Mouse (Mus musculus): ENCODE data around the gene Atp9a. TPM values are rescaled to one million over a fixed set of nuclear protein-coding genes. Genes with fewer than 3 reads are reported as not detected.

Gene Atp9a
- polyA plus RNA-seq, 1 experiment from 2014 or later = 24.1 TPM

GRCm38 (mm10) chr2:168663716-168664115 is 78.5 kb downstream of the Atp9a start:
- no peaks in the 10 kb centered on the region for H3K36me3 ChIP-seq (ENCODE audit: control insufficient read depth, insufficient read depth, low read length)
- no peak overlapping the region for H3K27ac ChIP-seq (replicated peaks)
- ATAC-seq (ENCODE audit: low FRiP score, low TSS enrichment) (no peak), DNase-seq (ENCODE audit: low spot score) (no peak)
- TF ChIP-seq EP300 (optimal IDR thresholded peaks at IDR 0.05) = no peak
- TF ChIP-seq CTCF (IDR thresholded peaks at IDR 0.05; ENCODE audit: low read depth) = no peak
- H3K27me3 ChIP-seq (ENCODE audit: control insufficient read depth, insufficient read depth, low read length) = no peaks in the 10 kb centered on the region
- H3K9me3 ChIP-seq (ENCODE audit: control insufficient read depth, low read length) = no peaks in the 10 kb centered on the region
- no peak overlapping the region for H3K4me2 ChIP-seq (replicated peaks; ENCODE audit: low read depth)
- no peaks in the 10 kb centered on the region for H3K4me1 ChIP-seq (replicated peaks; ENCODE audit: control insufficient read depth, insufficient read depth)
- H3K4me3 ChIP-seq (ENCODE audit: low read depth, low read length) = no peak overlapping the region
- 76% methylated on average over 5 of the region's 5 CpGs for WGBS
- H3K9ac ChIP-seq (ENCODE audit: low read length) = no peak overlapping the region

DNA sequence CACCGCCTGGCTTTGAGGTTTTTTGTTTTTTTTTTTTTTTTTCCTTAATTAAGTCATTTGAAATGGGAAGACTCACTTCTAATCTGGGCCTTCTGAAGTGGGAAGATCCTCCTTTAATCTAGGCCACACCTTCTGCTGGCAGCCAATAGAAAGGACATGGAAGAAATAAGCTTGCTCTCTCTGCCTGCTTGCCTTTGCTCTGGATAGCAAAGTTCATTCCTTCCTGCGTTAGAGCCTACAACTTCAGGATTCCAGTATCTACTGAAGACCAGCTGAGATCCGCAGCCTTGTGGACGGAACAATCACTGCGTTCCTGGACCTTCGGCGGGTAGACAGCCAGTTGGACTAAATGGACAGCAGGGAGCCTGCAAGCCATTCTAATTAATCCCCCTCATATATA is 79.0 kb downstream of the Atp9a start:
- no peak overlapping the region for H3K9ac ChIP-seq (ENCODE audit: low read length)
- no peak overlapping the region for H3K4me2 ChIP-seq (replicated peaks; ENCODE audit: low read depth)
- no peaks in the 10 kb centered on the region for H3K36me3 ChIP-seq (ENCODE audit: control insufficient read depth, insufficient read depth, low read length)
- no peaks in the 10 kb centered on the region for H3K9me3 ChIP-seq (ENCODE audit: control insufficient read depth, low read length)
- H3K4me3 ChIP-seq (ENCODE audit: low read depth, low read length) = no peak overlapping the region
- ATAC-seq (ENCODE audit: low FRiP score, low TSS enrichment) = no peak
- H3K27ac ChIP-seq (replicated peaks) = no peak overlapping the region
- TF ChIP-seq CTCF (IDR thresholded peaks at IDR 0.05; ENCODE audit: low read depth) = no peak
- TF ChIP-seq EP300 (optimal IDR thresholded peaks at IDR 0.05) = no peak
- no peaks in the 10 kb centered on the region for H3K27me3 ChIP-seq (ENCODE audit: control insufficient read depth, insufficient read depth, low read length)
- WGBS = 69% methylated on average over 7 of the region's 7 CpGs
- no peak for DNase-seq (ENCODE audit: low spot score)
- H3K4me1 ChIP-seq (replicated peaks; ENCODE audit: control insufficient read depth, insufficient read depth) = no peaks in the 10 kb centered on the region

GRCm38 (mm10) chr2:168661802-168662201 is 80.4 kb downstream of the Atp9a start:
- Histone ChIP-seq H3K9ac (ENCODE audit: low read length) (no peak overlapping the region), H3K36me3 (ENCODE audit: control insufficient read depth, insufficient read depth, low read length) (no peaks in the 10 kb centered on the region), H3K4me1 (replicated peaks; ENCODE audit: control insufficient read depth, insufficient read depth) (no peaks in the 10 kb centered on the region), H3K9me3 (ENCODE audit: control insufficient read depth, low read length) (no peaks in the 10 kb centered on the region), H3K4me2 (replicated peaks; ENCODE audit: low read depth) (no peak overlapping the region), H3K27ac (replicated peaks) (no peak overlapping the region), H3K27me3 (ENCODE audit: control insufficient read depth, insufficient read depth, low read length) (no peaks in the 10 kb centered on the region), H3K4me3 (ENCODE audit: low read depth, low read length) (no peak overlapping the region)
- DNase-seq (ENCODE audit: low spot score) (no peak), ATAC-seq (ENCODE audit: low FRiP score, low TSS enrichment) (no peak)
- WGBS = 59% methylated on average over 15 of the region's 15 CpGs
- TF ChIP-seq CTCF (IDR thresholded peaks at IDR 0.05; ENCODE audit: low read depth) (no peak), EP300 (optimal IDR thresholded peaks at IDR 0.05) (no peak)

DNA sequence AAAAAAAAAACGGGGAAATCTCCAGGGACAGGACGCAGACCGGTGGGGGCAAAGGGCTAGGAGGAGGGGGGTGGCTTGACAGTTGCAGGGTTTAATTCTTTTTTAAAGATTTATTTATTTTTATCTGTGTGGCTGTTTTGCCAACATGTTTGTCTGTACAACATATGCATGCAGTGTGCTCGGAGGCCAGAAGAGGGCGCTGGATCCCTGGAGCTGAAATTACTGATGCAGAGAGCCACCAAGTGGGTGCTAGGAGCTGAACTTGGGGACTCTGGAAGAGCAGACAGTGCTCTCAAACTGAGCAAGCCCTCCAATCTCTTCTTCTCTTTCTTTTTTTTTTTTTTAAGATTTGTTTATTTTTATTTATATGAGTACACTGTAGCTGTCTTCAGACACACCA is 81.9 kb downstream of the Atp9a start:
- no peaks in the 10 kb centered on the region for H3K9me3 ChIP-seq (ENCODE audit: control insufficient read depth, low read length)
- no peaks in the 10 kb centered on the region for H3K27me3 ChIP-seq (ENCODE audit: control insufficient read depth, insufficient read depth, low read length)
- no peak overlapping the region for H3K4me2 ChIP-seq (replicated peaks; ENCODE audit: low read depth)
- no peak for DNase-seq (ENCODE audit: low spot score)
- H3K9ac ChIP-seq (ENCODE audit: low read length) = no peak overlapping the region
- no peaks in the 10 kb centered on the region for H3K4me1 ChIP-seq (replicated peaks; ENCODE audit: control insufficient read depth, insufficient read depth)
- ATAC-seq (ENCODE audit: low FRiP score, low TSS enrichment) = no peak
- no peak overlapping the region for H3K27ac ChIP-seq (replicated peaks)
- 65% methylated on average over 5 of the region's 5 CpGs for WGBS
- TF ChIP-seq CTCF (IDR thresholded peaks at IDR 0.05; ENCODE audit: low read depth) = peak; percentile 59
- TF ChIP-seq EP300 (optimal IDR thresholded peaks at IDR 0.05) = no peak
- no peaks in the 10 kb centered on the region for H3K36me3 ChIP-seq (ENCODE audit: control insufficient read depth, insufficient read depth, low read length)
- no peak overlapping the region for H3K4me3 ChIP-seq (ENCODE audit: low read depth, low read length)

- Histone ChIP-seq H3K9ac (ENCODE audit: low read length) (no peak overlapping the region), H3K9me3 (ENCODE audit: control insufficient read depth, low read length) (no peaks in the 10 kb centered on the region), H3K4me1 (replicated peaks; ENCODE audit: control insufficient read depth, insufficient read depth) (no peaks in the 10 kb centered on the region), H3K4me3 (ENCODE audit: low read depth, low read length) (no peak overlapping the region), H3K4me2 (replicated peaks; ENCODE audit: low read depth) (no peak overlapping the region), H3K27me3 (ENCODE audit: control insufficient read depth, insufficient read depth, low read length) (no peaks in the 10 kb centered on the region), H3K27ac (replicated peaks) (no peak overlapping the region), H3K36me3 (ENCODE audit: control insufficient read depth, insufficient read depth, low read length) (no peaks in the 10 kb centered on the region)
- ATAC-seq (ENCODE audit: low FRiP score, low TSS enrichment) (no peak), DNase-seq (ENCODE audit: low spot score) (no peak)
- WGBS = 89% methylated on average over 11 of the region's 11 CpGs
- TF ChIP-seq CTCF (IDR thresholded peaks at IDR 0.05; ENCODE audit: low read depth) (no peak), EP300 (optimal IDR thresholded peaks at IDR 0.05) (no peak)
Measured at GRCm38 (mm10) chr2:168658551-168658950, 83.7 kb downstream of the Atp9a start.

- Histone ChIP-seq H3K4me2 (replicated peaks; ENCODE audit: low read depth) (no peak overlapping the region), H3K9me3 (ENCODE audit: control insufficient read depth, low read length) (no peaks in the 10 kb centered on the region), H3K36me3 (ENCODE audit: control insufficient read depth, insufficient read depth, low read length) (0 out of 2 replicates have a peak, but pooled peaks cover 3% of the 10 kb centered on the region), H3K4me1 (replicated peaks; ENCODE audit: control insufficient read depth, insufficient read depth) (no peaks in the 10 kb centered on the region), H3K27me3 (ENCODE audit: control insufficient read depth, insufficient read depth, low read length) (no peaks in the 10 kb centered on the region), H3K27ac (replicated peaks) (no peak overlapping the region), H3K9ac (ENCODE audit: low read length) (no peak overlapping the region), H3K4me3 (ENCODE audit: low read depth, low read length) (no peak overlapping the region)
- TF ChIP-seq EP300 (optimal IDR thresholded peaks at IDR 0.05) (no peak), CTCF (IDR thresholded peaks at IDR 0.05; ENCODE audit: low read depth) (no peak)
- no peak for DNase-seq (ENCODE audit: low spot score)
- 42% methylated on average over 16 of the region's 16 CpGs for WGBS
- ATAC-seq (ENCODE audit: low FRiP score, low TSS enrichment) = no peak
Measured at GRCm38 (mm10) chr2:168656569-168657308, 85.5 kb downstream of the Atp9a start.

Data from stomach, postnatal 0 days (tissue).